Mouse (Mus musculus) c-Kit-positive CD71-positive TER-119-negative erythroid progenitor cells, embryonic 14.5 days (primary cell): ENCODE results near the gene Rem2.

Experiments used
- DNase-seq: peaks from one replicate; pipeline ENCODE4 v3.0.0-alpha.2; 2013; ENCODE audit warnings: low read depth

The Rem2 gene

DNA sequence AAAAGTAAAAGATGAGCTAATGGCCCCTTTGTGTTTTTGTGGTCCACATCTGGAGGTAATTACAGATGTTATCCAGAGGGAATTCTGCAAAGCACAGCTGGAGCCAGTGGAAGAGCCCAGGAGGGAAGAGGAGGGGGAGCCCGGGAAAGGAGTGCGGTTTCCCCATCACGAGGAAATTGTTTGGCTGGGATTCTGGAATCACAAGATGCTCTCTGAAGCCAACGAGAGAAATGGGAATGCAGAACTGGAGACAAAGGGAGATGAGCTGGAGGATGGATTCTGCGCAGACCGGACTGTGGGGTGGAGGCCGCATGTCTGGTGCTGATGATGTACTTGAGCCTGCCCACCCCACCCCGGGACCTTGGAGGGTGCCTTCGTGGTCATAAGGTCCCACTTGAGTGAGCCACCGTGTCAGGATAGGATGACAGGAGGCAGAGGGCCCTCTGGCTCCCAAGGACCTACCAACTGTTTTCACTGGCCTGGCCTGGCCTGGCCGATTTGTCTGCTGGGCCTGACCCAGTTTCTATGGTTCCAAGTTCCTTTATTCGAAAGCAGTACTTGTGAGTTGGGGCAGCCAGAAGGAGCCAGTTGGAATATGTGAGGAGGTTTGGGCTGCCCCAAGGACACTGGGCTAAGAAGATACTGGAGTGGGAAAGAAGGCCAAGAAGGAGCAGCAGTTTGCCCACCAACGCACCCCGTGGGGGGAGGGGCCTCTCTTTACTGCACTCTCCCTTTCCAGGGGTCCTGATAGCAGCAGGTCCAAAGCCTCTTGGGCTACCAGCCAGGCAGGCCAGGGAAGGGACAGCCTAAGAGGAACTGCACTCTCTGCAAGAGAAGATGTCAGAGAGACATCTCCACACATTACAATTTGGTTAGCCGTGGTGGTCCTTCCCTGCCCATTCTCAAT is 31.9 kb upstream of the Rem2 start:
- DNase-seq: no peak

DNA sequence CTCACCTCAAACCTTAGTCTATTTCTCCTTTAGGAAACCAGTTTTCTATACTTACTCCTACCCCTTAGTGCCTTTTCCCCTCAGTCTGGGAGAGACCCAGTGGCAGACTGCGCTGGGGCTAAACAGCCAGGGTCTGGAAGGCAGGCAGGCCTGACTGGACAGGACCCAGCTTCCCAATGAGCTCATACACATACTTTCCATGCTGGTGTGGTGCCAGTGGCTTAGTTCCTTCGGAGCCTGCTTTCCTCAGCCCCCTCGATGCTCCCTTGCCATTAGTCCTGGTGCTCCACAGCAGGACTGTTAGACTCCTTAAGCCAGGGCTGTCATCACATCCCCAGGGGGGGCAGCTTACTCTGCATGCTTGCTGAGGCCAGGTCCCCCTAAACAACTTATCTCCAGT is 30.4 kb upstream of the Rem2 start:
- no peak for DNase-seq

DNA sequence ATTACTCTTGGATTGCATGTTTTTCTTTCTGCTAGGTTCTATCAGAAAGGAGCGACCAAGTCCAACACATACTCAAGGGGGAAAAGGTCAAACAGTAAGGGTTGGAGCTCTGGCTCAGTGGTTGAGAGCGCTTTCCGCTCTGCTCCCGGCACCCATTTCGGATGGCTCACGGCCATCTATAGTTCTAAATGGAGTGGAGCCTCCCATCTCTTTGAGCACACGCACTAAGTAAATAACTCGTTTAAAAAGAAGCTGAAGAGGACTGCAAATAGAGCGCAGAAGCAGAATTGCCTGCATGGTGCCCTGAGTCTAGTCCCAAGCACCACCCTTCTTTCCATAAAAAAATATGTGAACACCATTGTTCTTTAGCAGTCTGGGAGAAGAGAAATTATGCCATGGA is 22.3 kb upstream of the Rem2 start:
- no peak for DNase-seq

DNA sequence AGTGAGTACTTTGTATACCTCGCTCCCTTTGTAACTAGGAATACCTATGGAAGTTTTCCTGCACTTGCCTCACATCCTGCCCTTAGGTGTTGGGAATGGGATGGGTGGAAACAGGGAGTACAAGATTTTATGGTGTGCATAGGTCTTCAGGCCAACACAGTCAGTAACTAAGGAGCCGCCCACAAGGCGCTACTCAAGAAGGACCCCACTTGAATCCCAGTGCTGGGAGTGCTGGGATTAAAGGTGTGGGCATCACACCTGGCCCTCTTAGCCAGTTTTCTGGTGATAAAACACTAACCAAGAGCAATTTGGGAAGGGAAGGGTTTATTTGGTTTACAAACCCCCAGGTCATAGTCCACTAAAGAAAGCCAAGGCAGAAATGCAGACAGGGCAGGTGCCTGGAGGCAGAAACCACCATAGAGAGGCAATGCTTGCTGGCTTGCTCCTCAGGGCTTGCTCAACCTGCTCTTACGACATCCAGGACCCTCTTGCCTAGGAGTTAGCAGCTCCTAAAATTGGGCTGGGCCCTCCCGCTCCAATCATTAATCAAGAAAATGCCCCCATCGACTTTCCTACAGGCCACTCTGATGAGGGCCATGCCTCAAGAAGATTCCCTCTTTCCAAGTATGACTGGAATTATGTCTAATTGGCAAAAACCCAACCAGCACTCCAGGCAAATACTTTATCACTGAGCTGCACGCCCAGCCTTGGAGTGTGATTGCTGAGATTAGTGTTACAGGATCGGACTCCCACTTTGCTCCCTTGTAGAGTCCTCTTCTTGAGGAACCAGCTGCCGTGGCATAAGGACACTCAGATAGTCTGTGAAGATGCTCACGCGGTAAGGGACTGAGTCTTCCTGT is 21.0 kb upstream of the Rem2 start:
- no peak for DNase-seq

DNA sequence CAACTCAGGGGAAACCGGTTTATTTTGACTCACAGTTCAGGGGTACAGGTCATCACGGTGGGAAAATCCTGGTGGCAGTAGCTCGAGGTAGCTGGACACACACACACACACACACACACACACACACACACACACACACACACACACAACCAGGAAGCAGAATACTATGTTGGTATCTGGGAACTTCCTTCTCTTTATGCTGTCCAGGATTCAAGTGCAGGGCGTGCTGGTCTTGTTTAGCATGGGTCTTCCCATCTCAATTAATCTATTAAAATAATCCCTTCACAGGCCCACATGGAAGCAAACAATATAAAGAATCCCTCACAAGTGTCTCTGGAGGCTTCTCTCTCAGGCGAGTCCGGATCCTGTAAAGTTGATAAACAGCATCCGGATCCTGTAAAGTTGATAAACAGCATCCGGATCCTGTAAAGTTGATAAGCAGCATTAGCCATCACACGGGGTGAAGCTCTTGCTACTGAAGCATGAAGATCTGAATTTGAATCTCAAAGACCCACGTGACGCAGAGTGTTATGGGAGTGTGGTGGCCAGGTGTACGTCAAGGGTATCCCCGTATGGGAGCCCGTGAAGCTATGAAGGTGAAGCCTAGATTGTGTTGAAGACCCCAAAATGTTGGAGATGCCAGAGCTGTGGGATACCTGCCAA is 17.9 kb upstream of the Rem2 start:
- DNase-seq: no peak

DNA sequence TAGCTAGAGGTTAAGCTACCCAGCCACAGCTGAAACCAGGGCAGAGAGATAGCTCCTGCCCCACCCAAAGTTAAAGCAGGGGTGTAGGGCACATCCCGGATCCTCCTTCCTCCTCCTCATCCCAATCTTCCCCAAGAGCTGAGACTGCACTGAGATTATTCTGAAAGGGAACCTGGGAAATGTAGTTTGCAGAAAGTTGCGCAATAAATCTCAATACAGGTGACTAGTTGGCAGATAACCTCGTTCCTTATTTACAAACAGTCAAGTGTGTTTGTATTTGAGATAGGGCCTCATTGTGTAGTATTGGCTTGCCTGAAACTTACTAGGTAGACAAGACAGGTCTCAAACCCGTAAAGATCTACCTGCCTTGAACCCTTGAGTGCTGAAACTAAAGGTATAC is 13.8 kb upstream of the Rem2 start:
- DNase-seq: no peak

DNA sequence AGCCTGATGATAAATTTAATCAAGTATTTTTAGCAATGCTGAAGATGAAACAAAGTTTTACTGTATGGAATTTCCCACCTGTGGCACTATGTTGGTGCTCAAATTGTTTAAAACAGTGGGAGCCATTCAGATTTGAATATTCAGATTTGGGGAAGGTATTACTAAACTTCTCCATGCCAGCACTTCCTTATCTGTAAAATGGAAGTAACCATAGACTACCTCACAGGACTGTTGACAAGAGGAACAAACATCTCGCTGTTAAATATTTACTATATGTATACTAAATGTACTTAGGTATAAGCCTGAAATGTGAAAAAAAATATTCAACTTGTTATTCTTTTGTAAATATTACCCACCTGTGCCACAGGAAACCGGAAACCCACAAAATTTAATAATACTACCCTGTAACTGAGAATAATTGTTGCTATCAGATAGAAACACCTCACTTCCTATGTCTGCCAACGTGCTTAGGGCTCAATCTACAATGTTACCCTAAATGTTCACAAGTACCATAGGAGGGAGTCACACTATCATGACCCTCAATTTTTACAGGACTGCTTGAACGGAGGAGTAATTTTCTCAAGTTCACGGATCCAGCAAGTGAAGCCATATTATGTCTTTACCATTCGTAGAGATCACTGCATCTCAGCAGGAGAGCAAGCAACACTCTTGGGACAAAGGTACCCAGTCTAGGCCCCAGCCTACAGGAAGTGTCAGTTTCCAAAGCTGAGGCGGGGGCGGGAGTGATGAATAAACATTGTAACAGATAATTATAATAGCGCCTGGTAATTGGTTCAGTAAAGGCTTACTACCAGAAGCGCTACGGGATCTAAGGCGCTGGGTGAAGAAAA is 12.6 kb upstream of the Rem2 start:
- no peak for DNase-seq

DNA sequence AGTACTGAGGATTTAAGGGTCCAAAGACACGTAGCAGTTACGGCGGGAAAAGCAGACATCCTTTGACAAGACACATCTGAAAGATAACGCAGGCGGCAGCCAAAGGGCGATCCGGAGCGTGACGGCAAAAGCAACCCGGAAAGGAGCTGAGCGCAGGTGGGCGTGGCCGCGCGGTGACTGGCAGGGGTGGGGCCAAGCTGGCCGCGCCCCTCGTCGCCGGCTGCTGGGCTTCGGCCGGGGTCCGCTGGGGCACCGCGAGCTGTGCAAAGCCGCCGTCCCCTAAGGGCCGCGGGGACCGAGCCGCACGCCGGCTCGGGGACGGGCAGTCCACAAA is 12.0 kb upstream of the Rem2 start, which contains the start of gene Lrp10:
Gene Lrp10, plus strand, starts transcription at position 179 of the 334 bp plus-strand sequence.
- DNase-seq: peak; percentile 82

DNA sequence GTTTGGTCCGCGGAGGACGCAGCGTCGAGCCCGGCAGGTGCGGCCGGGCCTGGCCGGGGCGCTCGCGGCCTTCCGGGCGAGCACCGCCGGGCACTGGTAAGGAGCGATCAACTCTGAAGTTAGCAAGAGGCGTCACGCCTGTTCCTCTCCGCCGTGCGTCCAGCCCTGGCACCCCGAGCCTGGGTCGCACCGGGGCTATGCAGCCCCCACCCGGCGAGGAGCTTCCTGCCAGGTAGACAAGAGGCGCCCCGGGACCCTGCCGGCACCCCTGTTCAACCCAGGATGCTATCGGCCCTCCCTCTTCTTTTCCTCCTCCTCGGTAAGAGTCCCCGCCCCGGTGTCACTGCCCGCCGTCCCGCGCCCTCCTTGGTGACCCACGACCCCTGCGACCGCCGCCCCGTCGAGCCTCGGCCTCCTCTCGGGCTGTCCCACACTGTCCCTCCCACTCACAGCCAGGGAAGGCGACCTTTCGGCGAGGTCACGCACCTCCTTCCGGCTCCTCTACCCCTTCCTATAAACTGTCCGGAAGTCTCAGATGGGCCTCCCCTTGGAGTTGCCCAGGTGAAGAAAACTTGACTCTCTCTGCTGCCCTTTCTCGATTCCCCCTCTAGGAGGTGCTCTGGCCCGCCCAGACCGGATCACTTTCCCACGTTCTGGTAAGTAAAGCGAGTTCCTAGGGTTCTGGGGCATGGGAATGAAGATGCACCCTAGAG is 11.5 kb upstream of the Rem2 start:
- peak; percentile 81 for DNase-seq

DNA sequence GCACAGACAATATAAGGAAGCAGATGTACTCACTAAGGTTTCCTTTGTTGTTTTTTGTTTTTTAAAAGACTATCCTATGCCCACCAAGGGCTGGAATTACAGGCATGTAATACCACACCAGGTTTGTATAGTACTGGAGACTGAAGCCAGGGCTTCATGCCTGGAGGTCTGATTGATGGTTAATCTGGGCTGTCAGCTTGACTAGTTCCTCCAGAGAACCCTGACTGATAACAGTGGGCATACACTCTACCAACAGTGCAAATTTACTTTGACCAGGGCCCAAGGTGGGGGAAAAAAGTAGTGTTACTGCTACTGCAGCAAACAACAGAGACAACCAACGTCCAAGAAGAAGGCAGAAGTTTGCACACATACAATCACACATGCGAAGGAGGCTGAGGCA is 4.4 kb upstream of the Rem2 start:
- no peak for DNase-seq

DNA sequence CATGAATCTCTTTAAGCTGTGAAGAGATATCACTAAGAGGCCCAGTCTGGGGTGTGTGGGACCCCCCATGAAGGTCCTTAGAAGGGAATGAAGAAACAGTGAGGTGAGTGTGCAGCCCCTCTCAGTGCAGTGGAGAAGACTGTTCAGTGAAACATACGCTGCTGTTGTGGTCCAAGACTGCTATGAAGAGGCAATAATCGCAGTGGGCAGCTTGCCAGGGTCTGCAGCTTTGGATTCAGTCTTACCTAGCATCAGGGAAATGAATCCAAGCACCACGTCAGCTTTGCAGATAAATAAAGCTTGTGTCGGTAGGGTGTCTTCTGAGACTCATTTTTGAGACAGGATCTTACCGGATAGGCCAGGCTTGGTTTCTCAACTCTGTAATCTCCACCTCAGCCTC is 3.2 kb upstream of the Rem2 start:
- DNase-seq: no peak

DNA sequence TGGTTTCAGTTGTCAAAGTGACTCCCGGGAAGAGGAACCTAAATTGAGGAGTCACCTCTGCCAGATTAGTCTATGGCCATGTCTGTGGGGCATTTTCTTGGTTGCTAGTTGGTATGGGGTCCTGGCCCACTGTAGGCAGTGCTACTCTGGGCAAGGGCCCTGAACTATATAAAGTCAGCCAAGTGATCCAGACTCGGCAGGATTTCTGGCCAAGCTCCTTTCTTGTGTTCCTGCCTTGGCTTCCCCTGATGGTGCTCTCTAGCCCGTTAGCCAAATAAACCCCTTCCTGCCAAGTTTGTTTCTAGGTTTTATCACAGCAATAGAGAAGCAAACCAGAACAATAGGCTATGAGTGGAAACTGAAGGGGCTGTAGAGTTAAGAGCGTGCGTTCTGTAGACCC is 1.2 kb upstream of the Rem2 start:
- no peak for DNase-seq

DNA sequence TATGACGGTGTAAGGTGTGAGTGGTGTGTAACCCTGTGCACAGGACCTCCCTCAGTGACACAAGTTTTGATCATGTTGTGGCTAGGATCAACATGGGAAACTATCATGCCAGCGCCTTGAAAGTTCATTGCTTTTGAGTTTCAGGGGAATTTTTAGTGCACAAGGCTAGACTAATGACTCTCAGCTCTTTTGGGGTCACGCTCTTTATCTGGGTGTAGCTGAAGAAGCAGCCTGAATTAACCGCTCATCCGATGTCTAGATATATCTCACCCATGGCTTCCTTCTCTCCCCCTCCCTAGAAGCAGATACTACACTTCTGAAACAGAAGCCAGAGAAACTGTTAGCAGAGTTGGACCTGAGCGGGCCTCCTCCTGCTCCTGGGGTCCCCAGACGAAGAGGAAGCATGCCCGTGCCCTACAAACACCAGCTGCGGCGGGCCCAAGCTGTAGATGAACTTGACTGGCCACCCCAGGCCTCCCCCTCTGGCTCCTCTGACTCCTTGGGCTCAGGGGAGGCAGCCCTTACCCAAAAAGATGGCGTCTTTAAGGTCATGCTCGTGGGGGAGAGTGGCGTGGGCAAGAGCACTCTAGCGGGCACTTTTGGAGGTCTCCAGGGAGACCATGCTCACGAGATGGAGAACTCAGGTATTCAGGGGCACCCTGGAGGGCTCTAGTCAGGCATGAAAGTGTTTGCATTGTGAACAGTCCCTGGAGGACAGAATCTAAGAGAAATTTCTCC is 1.4 kb downstream of the Rem2 start:
- DNase-seq: no peak

DNA sequence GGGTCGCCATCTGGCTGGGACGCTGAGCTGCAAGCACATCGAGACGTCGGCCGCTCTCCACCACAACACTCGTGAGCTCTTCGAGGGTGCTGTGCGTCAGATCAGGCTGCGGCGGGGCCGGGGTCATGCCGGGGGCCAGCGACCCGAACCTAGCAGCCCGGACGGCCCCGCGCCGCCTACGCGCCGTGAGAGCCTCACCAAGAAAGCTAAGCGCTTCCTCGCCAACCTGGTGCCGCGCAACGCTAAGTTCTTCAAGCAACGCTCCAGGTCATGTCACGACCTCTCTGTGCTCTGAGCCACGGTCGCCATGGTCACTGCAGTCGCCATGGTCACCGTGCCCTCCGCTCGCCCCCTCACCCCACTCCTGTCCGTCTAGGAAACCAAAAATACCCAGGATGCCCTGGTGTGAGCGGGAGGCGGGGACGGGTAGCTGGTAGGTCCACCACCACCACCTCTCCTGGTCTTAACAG is 3.6 kb downstream of the Rem2 start:
- DNase-seq: no peak

DNA sequence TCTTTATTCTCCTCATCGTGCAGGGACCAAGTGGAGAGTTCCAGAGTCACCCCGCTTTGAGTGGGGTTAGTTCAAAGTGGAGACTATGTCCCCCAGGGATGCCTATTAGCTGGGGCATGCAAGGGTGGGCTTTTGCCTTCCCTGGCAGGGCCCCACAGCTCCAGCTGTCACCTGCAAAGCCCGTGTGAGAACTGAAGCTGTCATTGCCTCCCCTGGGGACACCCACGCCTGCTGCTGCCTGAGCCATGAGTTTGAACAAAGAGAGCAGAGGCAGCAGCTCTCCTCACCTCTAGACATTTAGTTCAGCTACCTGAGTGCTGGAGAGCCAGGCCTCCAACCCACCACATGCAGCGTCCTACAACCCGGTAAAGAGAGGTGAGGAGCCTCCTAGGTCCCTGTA is 4.8 kb downstream of the Rem2 start:
- DNase-seq: no peak

DNA sequence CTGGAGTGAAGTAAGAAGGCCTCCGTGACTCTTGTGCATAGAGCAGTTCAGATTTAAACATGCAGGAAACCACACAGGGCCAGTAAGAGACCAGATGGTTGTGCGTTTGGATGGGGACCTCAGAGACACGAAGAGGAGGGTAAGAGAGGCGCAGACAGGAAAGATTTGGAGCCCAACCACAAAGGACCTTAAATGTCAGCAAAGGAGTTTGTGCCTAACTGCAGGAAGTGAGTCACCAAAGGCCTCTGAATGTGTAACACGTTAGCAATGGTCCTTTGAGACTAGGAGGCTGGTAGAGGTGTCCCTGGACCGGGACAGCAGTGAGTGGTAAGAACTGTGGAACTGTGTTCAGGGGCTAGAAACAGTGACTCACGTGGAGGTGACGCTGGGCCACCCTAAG is 5.5 kb downstream of the Rem2 start:
- DNase-seq: no peak

DNA sequence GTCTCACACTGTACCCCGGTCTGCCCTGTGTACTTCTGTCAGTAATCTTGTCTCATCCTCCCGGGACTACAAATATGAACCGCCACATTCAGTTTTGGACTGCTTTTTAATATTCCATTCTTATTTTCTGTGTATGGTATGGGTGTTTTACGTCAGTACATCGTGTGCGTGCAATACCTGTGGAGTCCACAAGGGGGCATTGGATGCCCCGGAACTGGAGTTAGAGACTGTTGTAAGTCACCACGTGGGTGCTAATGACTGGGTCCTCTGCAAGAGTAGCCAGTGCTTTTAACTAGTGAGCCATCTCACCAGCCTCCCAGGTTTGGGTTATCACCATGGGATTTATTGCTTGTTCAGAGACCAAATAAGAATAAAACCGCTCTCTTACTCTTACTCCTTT is 6.6 kb downstream of the Rem2 start:
- peak; percentile 55 for DNase-seq

DNA sequence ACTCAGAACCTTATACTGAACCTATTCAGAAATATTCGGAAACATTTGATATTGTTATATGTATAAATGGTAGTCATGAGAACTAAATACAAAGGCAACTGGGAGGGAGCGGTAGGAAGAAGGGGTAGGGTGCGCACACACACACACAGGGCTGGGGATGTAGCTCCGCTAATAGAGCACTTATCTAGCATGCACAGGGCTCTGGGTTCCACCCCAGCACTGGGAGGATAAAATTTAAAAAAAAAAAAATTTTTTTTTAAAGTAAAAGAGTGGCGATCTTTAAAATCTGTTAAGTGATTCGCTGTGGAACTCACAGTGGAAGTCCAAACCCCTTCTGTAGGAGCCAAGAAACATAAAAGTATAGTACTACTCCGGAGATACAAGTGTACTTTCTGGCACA is 10.0 kb downstream of the Rem2 start:
- DNase-seq: no peak

DNA sequence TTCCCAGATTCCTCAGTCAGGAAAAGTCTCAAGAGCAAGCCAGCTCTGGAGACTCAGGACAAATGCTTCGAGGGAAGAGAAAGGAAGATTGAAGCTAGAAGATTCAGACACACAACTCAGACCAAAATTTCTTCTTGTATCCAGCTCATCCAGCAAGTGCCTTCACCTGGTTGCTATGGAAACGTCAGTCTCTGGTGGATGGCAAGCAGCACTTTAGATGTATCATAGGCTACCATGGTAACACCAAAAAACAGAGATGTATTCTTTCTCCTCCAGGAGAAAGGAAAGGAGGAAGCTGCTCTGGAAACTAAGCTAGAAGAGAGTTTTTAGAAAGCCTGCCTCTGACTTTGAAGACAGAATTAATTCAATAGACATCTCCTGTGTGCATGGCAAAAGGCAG is 11.8 kb downstream of the Rem2 start:
- no peak for DNase-seq

DNA sequence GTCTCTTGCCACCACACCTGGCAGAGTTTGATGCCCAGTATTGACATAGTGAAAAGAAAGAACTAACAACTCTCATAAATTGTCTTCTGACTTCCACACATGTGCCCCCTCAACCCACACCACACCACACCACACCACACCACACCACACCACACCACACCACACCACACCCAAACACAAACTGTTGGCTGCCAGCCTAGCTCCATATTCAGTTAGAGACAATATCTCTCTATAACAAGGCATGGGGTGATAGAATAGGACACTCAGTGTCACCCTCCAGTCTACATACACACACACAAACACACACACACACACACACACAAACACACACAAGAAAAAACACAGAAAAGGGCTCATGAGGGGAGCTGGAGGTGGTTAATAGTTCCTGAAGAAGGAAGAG is 12.4 kb downstream of the Rem2 start:
- DNase-seq: no peak
